ENCODE assay signal across 13 mouse cellular contexts in the genomic region with DNA sequence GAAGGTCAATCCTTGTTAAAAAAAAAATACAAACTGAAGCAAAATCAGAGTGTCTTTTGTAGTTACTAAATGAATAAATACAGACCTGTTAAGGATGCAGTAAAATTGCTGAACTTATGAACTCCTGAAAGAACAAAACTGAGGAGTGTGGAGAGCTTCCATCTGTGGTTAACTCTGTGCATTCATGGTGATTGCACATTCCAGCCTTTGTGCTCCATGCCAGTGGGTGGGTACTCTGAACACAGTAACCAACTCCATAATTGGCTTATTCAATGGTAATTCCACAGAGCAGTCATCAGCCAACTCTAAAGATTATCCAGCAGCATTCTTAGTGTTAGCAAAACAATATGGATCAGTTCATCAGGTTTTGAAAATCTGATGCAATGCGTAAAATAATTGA.
DNase-seq lines count a peak whose midpoint lies in the region.
"Had no signal": no experiment of that assay in that cellular context is flagged by ENCODE, and none has a peak within 500 bp of the region (broad histone marks: within the 10 kb centered on the region; RNA-seq: fewer than 3 reads in every experiment).

No protein-coding gene starts in this region.

- intact Hi-C loops in left cerebral cortex, postnatal 4 days (cut with DNase I), result no loop called here
- intact Hi-C loops in left cerebral cortex, postnatal 10 days (cut with DNase I), result no loop called here

- peak; percentile 7 to 26 for DNase-seq in cerebellum, postnatal 25 days
- DNase-seq in cerebellum, postnatal 4 days (ENCODE audit: low spot score in 2 of 2), result no peak
- DNase-seq in left cerebral cortex, postnatal 4 days, result peak; percentile 31
- no peak for DNase-seq in left cerebral cortex, postnatal 10 days (ENCODE audit: extremely low spot score in 1 of 2, low spot score in 2 of 2)
- peak; percentile 87 for DNase-seq in Muller cell, postnatal 12 days (ENCODE audit: inconsistent ontology term)
- DNase-seq in testis, postnatal 10 days (ENCODE audit: low spot score), result no peak
- DNase-seq: adrenal gland, postnatal 10 days; adrenal gland, postnatal 36 days; forebrain, postnatal 0 days; gastrocnemius, adult 2 months; gastrocnemius, postnatal 14 days; heart, adult 11 months; kidney, adult 18-20 months had no signal

Comparison
In these comparisons a context has a peak if more than half of its experiments do, and no peak if none do; other contexts are left out.
1. DNase-seq: peak in cerebellum, postnatal 25 days (2 of 2), left cerebral cortex, postnatal 4 days (single experiment) and Muller cell, postnatal 12 days (single experiment); none in cerebellum, postnatal 4 days (0 of 2), left cerebral cortex, postnatal 10 days (0 of 2) and testis, postnatal 10 days (single experiment).